Mouse (Mus musculus) c-Kit-positive CD71-negative TER-119-negative erythroid progenitor cells, embryonic 14.5 days (primary cell): ENCODE results near the gene 1700020N01Rik.

Source experiments
- DNase-seq: peaks from one replicate; pipeline ENCODE4 v3.0.0-alpha.2; 2013; ENCODE audit warnings: low read depth

Gene 1700020N01Rik

GRCm38 (mm10) chr10:21669750-21670161 lies 76.8 kb downstream of the 1700020N01Rik start:
- no peak for DNase-seq

GRCm38 (mm10) chr10:21670168-21670567 lies 77.2 kb downstream of the 1700020N01Rik start:
- no peak for DNase-seq
